Mouse (Mus musculus): ENCODE measurements around the gene Nudcd3. TPM values are rescaled to one million over a fixed set of nuclear protein-coding genes. Genes with fewer than 3 reads are reported as not detected.

The Nudcd3 gene
- polyA plus RNA-seq, 1 experiment from 2014 or later = 35.3 TPM

DNA sequence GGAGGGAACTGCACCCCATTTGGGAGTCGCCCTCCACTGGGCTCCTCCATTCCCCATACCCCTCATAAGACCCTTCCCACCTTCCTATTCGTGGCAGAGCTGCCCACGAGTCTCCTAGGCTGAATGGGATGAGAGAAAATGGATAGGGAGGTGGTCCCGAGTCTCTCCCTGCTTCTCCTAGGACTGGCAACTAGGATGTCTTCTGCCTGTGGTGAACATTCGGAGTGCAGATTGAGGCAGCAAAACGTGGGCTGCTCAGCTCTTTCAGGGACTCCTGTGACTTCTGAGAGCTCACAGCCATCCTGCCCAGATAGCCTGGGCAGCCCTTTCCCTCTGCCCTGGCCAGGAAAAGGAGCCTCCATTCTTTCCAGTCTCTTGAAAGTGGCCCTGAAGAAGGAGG is 134.0 kb downstream of the Nudcd3 start, which contains the start of gene Camk2b:
Gene Camk2b, minus strand, starts transcription at position 187 of the 400 bp plus-strand sequence.
- ATAC-seq (ENCODE audit: insufficient read depth, low FRiP score, low read depth) = no peak
- Histone ChIP-seq H3K9me3 (no peaks in the 10 kb centered on the region), H3K27me3 (replicated peaks) (peaks cover 76% of the 10 kb centered on the region), H3K4me1 (peaks cover 16% of the 10 kb centered on the region), H3K4me2 (peak within 1 kb of the TSS; percentile 93), H3K9ac (no peak within 1 kb of the TSS), H3K27ac (no peak within 1 kb of the TSS), H3K4me3 (replicated peaks) (peak within 1 kb of the TSS; percentile 53), H3K36me3 (no peaks in the 10 kb centered on the region)
- 13% methylated on average over 6 of the region's 6 CpGs for WGBS

DNA sequence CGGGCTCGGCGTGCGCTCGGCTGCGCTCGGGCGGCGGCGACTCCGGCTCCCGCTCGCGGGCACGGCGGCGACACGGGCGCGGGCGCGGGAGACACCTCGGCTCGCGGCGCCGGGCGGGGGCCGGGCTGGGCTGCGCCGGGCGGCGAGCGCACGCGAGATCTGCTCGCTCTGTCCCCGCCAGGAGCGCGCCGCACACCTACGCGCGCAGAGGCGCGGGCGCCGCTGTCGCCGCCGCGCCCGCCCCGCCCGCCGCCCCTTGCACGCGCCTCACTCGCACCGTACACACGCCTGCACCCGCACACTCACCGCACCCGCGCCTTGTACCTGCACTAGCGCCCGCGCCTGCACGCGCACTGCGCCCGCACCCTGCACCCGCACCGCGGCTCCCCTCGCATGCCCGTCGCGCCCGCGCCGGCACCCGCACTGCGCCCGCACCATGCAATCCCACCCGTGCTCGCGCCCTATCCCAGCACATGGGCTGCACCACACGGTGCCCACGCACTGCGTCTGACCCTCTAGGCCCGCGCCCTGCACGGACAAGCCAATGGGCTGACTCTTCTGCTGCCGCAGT is 134.6 kb downstream of the Nudcd3 start:
- ATAC-seq (ENCODE audit: insufficient read depth, low FRiP score, low read depth) = peak; percentile 32; the same call in 1 of the 2 replicates

DNA sequence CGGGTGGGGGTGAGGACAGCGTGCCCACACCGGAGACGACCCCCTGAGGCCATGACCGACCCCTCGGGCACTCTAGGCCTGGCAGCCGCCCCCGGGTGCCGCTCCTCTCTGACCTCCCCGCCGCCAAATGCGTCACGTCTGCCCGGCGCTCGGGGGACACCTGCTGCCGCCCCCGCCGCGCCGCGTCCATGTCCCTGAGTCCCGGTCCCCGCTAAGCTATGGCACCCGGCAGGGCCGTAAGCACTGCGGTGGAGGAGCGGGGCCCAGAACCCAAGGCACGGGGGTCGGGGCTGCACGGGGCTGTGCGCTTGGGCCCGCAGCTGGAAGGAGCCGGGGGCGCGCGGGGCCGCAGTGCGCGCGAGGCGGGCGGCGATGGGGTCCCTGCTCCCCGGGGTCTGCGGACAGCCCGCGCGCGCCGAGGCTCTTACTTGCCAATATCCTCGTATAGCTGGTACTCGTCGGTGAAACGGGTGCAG is 135.1 kb downstream of the Nudcd3 start:
- Histone ChIP-seq H3K4me3 (replicated peaks) (peak overlapping the region; percentile 53), H3K4me1 (peaks cover 16% of the 10 kb centered on the region), H3K4me2 (peak overlapping the region; percentile 93), H3K9ac (no peak overlapping the region), H3K9me3 (no peaks in the 10 kb centered on the region), H3K27ac (no peak overlapping the region), H3K27me3 (replicated peaks) (peaks cover 67% of the 10 kb centered on the region), H3K36me3 (no peaks in the 10 kb centered on the region)
- under 1% methylated on average over 48 of the region's 55 CpGs for WGBS
- ATAC-seq (ENCODE audit: insufficient read depth, low FRiP score, low read depth) = no peak

More for the DNA sequence above, 134.6 kb downstream of the Nudcd3 start:
- H3K9ac ChIP-seq = no peak overlapping the region
- peaks cover 71% of the 10 kb centered on the region for H3K27me3 ChIP-seq (replicated peaks)
- WGBS = 1% methylated on average over 93 of the region's 95 CpGs
- peak overlapping the region; percentile 53 for H3K4me3 ChIP-seq (replicated peaks)
- no peak overlapping the region for H3K27ac ChIP-seq
- no peaks in the 10 kb centered on the region for H3K9me3 ChIP-seq
- peaks cover 16% of the 10 kb centered on the region for H3K4me1 ChIP-seq
- H3K4me2 ChIP-seq = peak overlapping the region; percentile 93
- H3K36me3 ChIP-seq = no peaks in the 10 kb centered on the region

DNA sequence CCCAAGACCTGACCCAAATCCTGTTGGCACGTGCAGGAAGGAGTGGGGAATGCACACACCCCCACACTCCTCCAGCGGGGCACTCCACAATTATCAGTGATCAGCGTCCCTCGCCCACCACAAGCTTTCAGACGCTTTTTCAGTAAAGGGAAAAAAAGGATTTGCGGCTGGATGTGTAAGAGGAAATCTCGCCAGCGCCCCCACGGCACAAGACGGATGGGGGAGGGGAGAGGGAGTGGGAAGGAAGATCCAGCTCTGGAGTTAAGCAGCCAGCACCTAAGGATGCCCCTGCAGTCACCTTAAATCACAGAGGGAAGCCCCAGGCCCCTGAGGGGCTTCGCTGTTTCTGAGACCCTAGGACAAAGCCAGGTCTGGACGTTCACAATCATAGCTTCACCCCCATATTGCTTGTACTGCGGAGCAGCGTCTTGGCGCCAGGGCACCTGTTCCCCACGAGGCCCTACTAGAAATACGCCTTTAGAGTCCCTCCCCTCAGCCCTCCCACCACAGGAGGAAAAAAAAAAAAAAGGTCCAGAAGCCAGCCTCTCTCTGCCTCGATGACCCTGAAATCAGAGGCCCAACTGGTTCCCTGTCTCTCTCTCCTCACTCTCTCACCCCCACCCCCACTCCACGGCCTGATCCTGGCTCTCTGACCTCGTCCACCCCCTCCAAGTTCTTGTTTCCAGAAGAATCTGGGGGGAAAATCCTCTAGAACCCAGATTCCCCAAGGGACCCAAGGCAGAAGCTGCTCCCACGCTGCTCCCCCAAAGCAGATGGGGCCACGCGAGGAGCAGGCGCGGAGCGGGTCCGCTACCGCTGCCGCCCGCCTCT is 135.8 kb downstream of the Nudcd3 start:
- Histone ChIP-seq H3K27ac (no peak overlapping the region), H3K4me3 (replicated peaks) (peak overlapping the region; percentile 53), H3K9ac (no peak overlapping the region), H3K4me1 (peaks cover 16% of the 10 kb centered on the region), H3K9me3 (no peaks in the 10 kb centered on the region), H3K4me2 (peak overlapping the region; percentile 93), H3K36me3 (no peaks in the 10 kb centered on the region), H3K27me3 (replicated peaks) (peaks cover 67% of the 10 kb centered on the region)
- ATAC-seq (ENCODE audit: insufficient read depth, low FRiP score, low read depth) = no peak
- WGBS = 5% methylated on average over 29 of the region's 30 CpGs

DNA sequence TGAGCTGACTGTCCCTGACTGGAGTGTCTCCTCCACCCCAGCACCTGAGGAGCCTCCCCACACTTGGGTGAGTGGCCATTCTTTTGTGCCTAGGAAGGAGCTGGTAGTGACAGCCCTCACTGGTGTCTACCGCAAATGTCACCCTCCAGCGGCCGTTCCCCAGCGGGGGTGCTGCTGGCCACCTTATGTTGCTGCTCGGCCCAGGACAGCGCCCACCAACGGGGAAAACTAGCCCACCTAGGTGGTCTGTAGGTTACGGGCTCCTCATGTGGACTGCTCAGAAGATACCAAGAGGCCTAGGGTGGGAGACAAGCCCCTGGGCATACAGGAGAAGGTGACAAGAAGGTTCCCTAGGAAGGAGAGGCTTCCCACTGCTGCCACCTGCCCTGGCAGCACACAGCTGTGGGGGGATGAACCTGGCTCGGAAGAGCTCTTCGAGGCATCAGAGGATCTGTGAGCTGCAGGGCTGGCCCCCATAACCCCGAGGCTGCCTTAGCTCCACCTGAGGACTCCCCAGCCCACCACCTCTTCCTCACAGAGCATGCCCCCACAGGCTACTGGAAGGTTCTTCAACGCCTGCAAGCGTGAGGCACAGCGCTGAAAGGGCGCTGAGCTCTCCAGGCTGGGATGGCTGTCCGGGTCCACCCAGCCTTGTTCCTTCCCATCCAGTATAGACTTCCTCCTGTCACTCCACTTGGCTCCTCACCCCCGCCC is 136.6 kb downstream of the Nudcd3 start:
- WGBS = 44% methylated on average over 17 of the region's 17 CpGs

DNA sequence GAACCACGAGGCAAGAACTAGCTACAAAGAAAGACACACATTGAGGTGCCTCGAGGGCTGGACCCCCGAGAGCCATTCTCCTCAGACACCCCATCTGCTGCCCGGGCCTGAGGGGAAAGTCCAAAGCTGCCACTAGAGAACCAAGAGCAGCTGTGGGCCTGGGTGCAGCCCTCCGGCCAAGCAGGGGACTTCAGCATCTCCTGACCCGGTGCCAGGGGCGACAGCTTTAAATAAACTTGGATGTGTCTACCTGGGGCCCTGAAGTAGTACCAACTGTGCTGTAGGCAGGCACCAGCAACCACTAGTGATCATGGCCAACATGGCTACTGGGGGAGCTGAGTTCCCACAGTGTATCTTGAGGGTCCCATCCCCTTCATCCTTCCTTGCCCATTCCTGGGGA is 137.2 kb downstream of the Nudcd3 start:
- Histone ChIP-seq H3K27me3 (replicated peaks) (peaks cover 56% of the 10 kb centered on the region), H3K9me3 (no peaks in the 10 kb centered on the region), H3K9ac (no peak overlapping the region), H3K36me3 (no peaks in the 10 kb centered on the region), H3K27ac (no peak overlapping the region), H3K4me1 (peaks cover 16% of the 10 kb centered on the region), H3K4me2 (no peak overlapping the region), H3K4me3 (replicated peaks) (no peak overlapping the region)
- no peak for ATAC-seq (ENCODE audit: insufficient read depth, low FRiP score, low read depth)
- WGBS = 79% methylated on average over 7 of the region's 7 CpGs

More for the DNA sequence above, 136.6 kb downstream of the Nudcd3 start:
- H3K4me3 ChIP-seq (replicated peaks) = peak overlapping the region; percentile 6; the same call in 1 of the 2 replicates
- H3K27me3 ChIP-seq (replicated peaks) = peaks cover 61% of the 10 kb centered on the region
- peaks cover 16% of the 10 kb centered on the region for H3K4me1 ChIP-seq
- H3K4me2 ChIP-seq = peak overlapping the region; percentile 93; the same call in 1 of the 2 replicates
- H3K36me3 ChIP-seq = no peaks in the 10 kb centered on the region
- no peaks in the 10 kb centered on the region for H3K9me3 ChIP-seq
- no peak overlapping the region for H3K27ac ChIP-seq
- no peak overlapping the region for H3K9ac ChIP-seq
- no peak for ATAC-seq (ENCODE audit: insufficient read depth, low FRiP score, low read depth)

DNA sequence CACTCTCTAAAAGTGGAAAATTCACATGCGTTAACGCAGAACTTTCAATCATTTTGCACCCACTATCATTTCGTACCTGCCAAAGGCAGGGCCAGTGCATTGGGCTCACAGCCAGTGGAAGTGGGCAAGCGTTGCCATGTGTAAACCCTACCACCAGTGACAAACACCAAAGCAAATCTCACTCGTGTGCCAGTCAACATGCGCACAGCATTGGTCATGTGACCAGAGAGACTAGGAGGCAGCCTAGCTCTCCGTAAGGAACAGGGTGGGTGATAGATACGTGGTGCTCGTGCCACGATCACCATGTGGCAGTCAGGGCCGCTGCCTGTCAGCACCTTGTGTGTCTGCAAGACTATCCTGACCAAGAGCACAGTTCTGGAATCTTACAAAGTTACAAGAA is 137.9 kb downstream of the Nudcd3 start:
- no peak overlapping the region for H3K9ac ChIP-seq
- H3K27me3 ChIP-seq (replicated peaks) = peaks cover 49% of the 10 kb centered on the region

DNA sequence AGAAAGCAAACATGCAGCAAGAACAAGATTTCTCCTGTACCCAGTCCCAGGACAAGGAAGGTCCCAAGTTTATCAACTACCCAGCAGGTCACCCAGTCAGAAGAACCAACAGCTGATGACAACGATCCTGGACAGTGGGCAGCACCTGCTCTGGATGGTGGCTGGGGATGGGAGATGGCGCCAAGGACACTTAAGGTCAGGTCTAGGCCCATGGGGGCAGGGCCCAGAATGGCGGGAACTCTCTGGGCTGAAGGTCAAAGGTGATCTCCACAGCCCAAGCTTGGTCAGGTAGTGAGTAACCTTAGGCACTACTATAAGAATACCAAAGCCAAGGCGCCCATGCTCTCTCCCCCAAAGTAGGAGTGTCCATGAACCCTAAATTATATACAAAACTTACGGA is 138.3 kb downstream of the Nudcd3 start:
- H3K36me3 ChIP-seq = no peaks in the 10 kb centered on the region

More for the DNA sequence above, 137.9 kb downstream of the Nudcd3 start:
- no peak overlapping the region for H3K4me2 ChIP-seq
- H3K4me3 ChIP-seq (replicated peaks) = no peak overlapping the region
- no peak for ATAC-seq (ENCODE audit: insufficient read depth, low FRiP score, low read depth)
- H3K27ac ChIP-seq = no peak overlapping the region
- H3K9me3 ChIP-seq = no peaks in the 10 kb centered on the region
- H3K4me1 ChIP-seq = peaks cover 16% of the 10 kb centered on the region
- no peaks in the 10 kb centered on the region for H3K36me3 ChIP-seq
- 88% methylated on average over 11 of the region's 11 CpGs for WGBS

DNA sequence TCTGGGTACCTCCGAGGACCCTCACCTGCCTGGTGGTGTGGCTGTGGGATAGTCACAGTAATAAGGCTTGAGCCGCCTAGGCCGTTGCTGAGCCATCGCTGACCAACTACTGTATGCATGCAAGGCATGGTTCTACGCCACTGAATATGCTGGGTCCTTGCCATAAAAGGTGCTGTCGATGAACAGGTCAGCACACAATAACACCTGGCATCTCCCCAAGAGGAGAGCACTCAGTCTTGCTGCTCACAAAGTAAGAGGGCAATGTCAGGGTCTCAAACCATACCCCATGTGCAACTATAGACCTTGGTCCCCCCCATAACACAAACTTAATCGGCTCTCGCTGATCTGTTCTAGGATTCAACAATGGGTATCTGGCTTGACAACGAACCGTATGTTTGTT is 141.1 kb downstream of the Nudcd3 start:
- H3K27me3 ChIP-seq (replicated peaks) = peaks cover 17% of the 10 kb centered on the region
- H3K27ac ChIP-seq = no peak overlapping the region
- ATAC-seq (ENCODE audit: insufficient read depth, low FRiP score, low read depth) = no peak
- no peaks in the 10 kb centered on the region for H3K9me3 ChIP-seq
- WGBS = 86% methylated on average over 10 of the region's 10 CpGs
- no peak overlapping the region for H3K4me3 ChIP-seq (replicated peaks)
- 0 out of 2 replicates have a peak, but pooled peaks cover 3% of the 10 kb centered on the region for H3K4me1 ChIP-seq
- H3K36me3 ChIP-seq = no peaks in the 10 kb centered on the region
- no peak overlapping the region for H3K9ac ChIP-seq
- no peak overlapping the region for H3K4me2 ChIP-seq

More for the DNA sequence above, 138.3 kb downstream of the Nudcd3 start:
- Histone ChIP-seq H3K9ac (no peak overlapping the region), H3K27ac (no peak overlapping the region), H3K9me3 (no peaks in the 10 kb centered on the region), H3K4me3 (replicated peaks) (no peak overlapping the region), H3K4me2 (no peak overlapping the region), H3K27me3 (replicated peaks) (peaks cover 45% of the 10 kb centered on the region), H3K4me1 (peaks cover 16% of the 10 kb centered on the region)
- ATAC-seq (ENCODE audit: insufficient read depth, low FRiP score, low read depth) = no peak
- WGBS = 72% methylated on average over 5 of the region's 5 CpGs

Measured in stomach, embryonic 15.5 days (tissue).